Mouse (Mus musculus) spleen, adult 12 weeks (tissue): ENCODE results near the gene Dnajc27.

Experiments used
- DNase-seq: peaks from one replicate; pipeline ENCODE4 v3.0.0; 2022; ENCODE audit warnings: low spot score

Gene Dnajc27

GRCm38 (mm10) chr12:4082132-4083001, at the start of gene Dnajc27:
Dnajc27 (plus strand) TSS chr12:4082583.
- peak; percentile 87 for DNase-seq

GRCm38 (mm10) chr12:4036157-4036556, 46.2 kb upstream of the Dnajc27 start:
- DNase-seq = no peak

DNA sequence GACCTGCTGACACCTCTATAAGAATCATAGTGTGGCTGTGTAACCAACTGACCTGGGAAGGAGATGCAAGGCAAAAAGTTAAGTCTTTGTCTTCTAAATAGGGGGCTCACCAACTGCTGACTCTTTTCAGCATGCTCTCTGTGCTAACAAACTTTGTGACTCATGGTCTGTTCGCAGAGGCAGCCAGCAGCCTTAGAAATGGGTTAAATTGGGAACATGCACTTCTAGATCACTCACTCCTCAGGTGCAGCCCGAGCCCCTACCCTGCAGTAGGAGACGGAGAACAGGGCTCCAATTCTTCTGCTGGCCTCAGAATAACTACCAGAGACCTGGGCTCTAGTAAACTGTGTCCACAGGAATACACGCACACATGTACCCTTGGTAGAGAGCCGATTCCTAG, 44.9 kb upstream of the Dnajc27 start:
- no peak for DNase-seq

- peak; percentile 26 for DNase-seq
Measured at GRCm38 (mm10) chr12:4038061-4039041, 44.0 kb upstream of the Dnajc27 start, which contains the start of gene Efr3b. Efr3b (minus strand) TSS chr12:4038915.

GRCm38 (mm10) chr12:4039046-4039445, 43.3 kb upstream of the Dnajc27 start:
- DNase-seq = no peak

DNA sequence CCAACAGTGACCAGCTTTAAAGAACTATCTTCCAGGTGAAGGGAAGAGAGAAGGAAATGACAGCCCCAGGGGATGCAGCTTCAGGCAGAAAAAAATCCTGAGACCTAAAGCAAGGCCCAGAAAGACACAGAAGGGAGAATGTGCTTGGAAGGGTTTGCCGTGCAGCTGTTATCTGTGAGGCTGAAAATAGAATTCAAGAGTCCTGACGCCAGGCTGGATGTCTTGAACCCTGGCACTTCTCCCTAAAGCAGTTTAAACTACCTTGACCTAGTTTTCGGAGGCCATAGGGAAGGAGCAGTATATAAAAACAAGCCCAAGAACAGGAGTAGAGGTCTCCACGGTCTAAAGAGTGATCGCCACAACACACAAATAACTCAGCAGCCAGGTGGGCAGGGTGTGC, 40.0 kb upstream of the Dnajc27 start:
- no peak for DNase-seq

DNA sequence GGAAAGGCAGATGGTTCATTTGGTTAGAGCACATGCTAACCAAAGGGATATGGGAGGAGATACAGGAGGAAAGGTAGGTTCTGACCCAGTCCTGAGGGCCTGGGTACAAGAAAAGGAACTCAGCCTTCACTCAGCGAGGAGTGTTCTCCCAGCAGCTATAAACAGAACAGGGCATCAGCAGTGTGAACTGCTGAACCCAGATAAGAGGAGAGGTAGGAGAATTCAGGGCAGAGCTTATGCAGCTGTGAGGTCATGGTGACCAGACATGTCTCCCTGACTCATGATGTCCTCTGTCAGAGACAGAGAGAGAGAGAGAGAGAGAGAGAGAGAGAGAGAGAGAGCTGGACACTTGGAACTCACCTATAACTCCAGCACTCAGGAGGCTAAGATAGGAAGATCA, 36.4 kb upstream of the Dnajc27 start:
- no peak for DNase-seq

DNA sequence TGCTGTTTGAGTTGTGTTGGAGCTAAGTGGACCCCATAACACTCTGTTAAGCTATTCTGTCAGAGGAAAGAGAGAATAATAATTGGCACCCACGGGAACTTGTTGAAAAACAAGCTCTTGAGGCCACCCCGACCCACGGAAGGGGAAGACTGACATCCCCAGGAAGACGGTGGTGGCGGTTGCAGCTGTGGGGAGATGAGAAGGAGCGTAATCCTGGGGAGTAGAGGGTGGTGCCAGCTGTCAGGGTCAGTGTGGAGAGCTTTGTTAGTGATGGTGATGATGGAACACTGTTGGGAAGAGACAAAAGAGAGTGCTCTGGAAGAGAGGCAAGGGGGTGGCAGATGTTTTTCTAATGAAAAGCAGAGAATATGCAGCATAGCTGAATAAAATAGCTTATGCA, 34.4 kb upstream of the Dnajc27 start:
- no peak for DNase-seq

- no peak for DNase-seq
Measured at GRCm38 (mm10) chr12:4050861-4051425, 31.4 kb upstream of the Dnajc27 start.

DNA sequence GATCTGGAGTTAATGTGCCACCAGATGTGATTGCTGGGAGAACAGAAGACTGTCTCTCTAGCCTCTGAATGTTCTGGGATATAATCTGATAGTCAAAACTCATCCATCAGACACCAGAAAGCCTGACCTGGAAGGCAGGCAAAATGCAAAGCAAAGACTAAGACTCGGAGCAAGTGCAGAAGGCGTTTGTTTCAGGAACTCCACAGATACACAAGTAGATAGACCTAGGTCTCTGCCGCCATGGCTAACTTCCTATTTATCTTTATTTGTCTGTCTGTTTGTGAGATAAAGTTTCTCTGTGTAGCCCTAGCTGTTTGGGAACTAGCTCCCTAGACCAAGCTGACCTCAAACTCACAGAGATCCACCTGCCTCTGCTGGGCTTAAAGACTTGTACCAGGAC, 28.7 kb upstream of the Dnajc27 start:
- no peak for DNase-seq

GRCm38 (mm10) chr12:4054845-4055244, 27.5 kb upstream of the Dnajc27 start:
- DNase-seq = no peak

GRCm38 (mm10) chr12:4058321-4058720, 24.1 kb upstream of the Dnajc27 start:
- DNase-seq = no peak

- no peak for DNase-seq
Measured at GRCm38 (mm10) chr12:4059683-4060082, 22.7 kb upstream of the Dnajc27 start.

- DNase-seq = no peak
Measured at GRCm38 (mm10) chr12:4065498-4065897, 16.9 kb upstream of the Dnajc27 start.

DNA sequence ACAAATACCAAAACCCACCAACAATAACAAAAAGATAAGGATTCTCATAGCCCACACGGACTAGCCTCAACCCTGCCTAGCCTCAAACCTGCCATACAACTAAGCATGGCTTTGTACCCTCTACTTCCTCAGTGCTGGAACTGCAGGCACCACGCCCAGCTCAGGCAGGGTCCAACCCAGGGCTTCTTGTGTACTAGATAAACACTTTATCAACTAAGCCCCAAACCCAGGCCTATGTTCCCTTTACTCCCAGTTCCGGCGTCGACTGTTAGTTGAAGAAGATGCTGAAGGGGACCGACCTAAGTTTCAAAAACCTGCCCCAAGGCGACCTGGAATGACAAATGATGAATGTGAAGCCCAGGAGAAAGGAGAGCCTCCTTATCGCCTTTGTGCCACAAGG, 16.4 kb upstream of the Dnajc27 start:
- DNase-seq = no peak

GRCm38 (mm10) chr12:4066681-4067459, 15.5 kb upstream of the Dnajc27 start:
- DNase-seq = no peak

GRCm38 (mm10) chr12:4068551-4068950, 13.8 kb upstream of the Dnajc27 start:
- DNase-seq = no peak

- no peak for DNase-seq
Measured at GRCm38 (mm10) chr12:4071671-4072070, 10.7 kb upstream of the Dnajc27 start.

- DNase-seq = no peak
Measured at GRCm38 (mm10) chr12:4075407-4075806, 7.0 kb upstream of the Dnajc27 start.

GRCm38 (mm10) chr12:4076383-4076782, 6.0 kb upstream of the Dnajc27 start:
- DNase-seq = no peak

DNA sequence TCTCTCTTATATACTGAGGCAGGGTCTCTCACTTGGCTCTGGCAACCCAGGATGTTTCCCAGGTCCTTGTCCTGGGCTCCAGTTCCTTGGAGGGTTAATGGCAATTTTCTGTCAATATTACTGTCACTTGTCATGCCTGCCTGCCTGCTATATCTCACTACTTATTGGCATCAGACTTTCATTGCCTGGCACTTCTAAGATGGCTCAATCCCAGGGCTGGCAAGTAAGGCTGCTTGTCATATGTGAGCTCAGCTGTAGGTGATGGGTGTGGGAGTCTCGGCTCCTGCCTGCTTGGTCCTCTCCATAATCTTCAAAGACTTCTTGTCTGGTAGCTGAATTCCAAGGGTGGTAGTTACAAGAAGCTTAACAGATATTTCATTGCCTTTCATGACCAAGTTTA, 4.3 kb upstream of the Dnajc27 start:
- no peak for DNase-seq

DNA sequence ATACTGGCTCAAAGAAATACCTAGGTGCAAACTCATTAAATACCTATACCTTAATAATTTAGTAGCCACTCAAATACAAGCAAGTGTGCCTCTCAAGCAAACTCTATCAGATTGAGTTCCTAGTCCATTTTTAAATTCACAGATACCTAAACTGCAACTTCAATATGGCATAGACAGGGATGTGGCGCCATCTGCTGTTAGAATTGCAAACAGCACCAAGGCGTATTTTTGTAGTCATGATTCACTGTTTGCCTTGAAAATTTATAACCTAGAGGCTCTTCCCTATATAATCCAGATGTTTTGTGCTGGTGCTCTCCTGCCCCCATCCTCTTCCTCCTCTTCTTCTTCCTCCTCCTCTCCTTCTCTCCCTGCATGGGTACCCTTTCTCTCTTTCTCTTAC, 2.1 kb upstream of the Dnajc27 start:
- DNase-seq = peak; percentile 60
